Mouse (Mus musculus) testis, adult 2 months (tissue): Measurements from ENCODE around the gene Lmntd1.

Experiments used
- CTCF ChIP-seq: fragments of 200-500 bp; IDR thresholded peaks from 2 replicates; pipeline ENCODE4 v1.5.1; 2012; ENCODE audit warnings: low read depth, mild to moderate bottlenecking, inconsistent platforms, low read length, moderate library complexity; ENCODE audit not compliant: control insufficient read depth, insufficient read depth, insufficient replicate concordance
- POLR2A ChIP-seq: fragments of 200-500 bp; IDR thresholded peaks from 2 replicates; pipeline ENCODE4 v1.6.1; 2012; ENCODE audit warnings: low read depth, mild to moderate bottlenecking, inconsistent platforms, low read length, moderate library complexity; ENCODE audit not compliant: control insufficient read depth

DNA sequence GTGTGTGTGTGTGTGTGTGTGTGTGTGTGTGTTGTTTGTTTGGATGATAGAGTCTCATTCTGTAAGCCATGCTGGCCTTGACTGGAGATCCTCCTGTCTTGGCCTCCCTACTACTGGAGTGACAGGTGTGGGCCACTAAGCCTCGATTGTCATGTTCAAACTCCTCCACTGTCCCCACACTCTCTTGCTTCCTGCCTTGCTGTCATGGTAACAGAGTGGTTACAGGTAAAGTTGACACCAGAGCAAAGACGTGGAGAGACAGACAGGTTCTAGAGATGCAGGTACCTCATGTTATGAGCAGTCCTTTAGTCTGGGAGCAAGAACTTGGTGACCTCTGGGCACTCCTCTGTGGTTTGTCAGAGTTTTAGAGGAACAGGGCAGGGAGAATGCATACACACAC, 239.7 kb downstream of the Lmntd1 start:
- TF ChIP-seq POLR2A = no peak
- no peak for TF ChIP-seq CTCF
